Mouse (Mus musculus) forebrain, embryonic 11.5 days (tissue): ENCODE measurements around the gene Cab39. TPM values are rescaled to one million over a fixed set of nuclear protein-coding genes. Genes with fewer than 3 reads are reported as not detected.

ENCODE experiments used
- ATAC-seq: fragments of 200-750 bp; cut with Nextera tagmentation; replicated peaks from 2 replicates; pipeline ENCODE4 v1.8.0; 2017; ENCODE audit warnings: moderate TSS enrichment; ENCODE audit not compliant: low FRiP score
- DNase-seq: peaks from one replicate; pipeline ENCODE4 v3.0.0-alpha.2; 2017; ENCODE audit warnings: low spot score
- H3K27ac ChIP-seq: fragments of 300-500 bp; sonication (generic); 2 replicates; pipeline ENCODE4 v1.5.1; 2014; ENCODE audit warnings: low read depth, low read length
- H3K27me3 ChIP-seq: fragments of 300-500 bp; sonication (generic); 2 replicates; pipeline ENCODE4 v1.6.1; 2014; ENCODE audit warnings: mild to moderate bottlenecking, low read length, mixed read lengths; ENCODE audit not compliant: control insufficient read depth, insufficient read depth
- H3K36me3 ChIP-seq: fragments of 300-500 bp; sonication (generic); 2 replicates; pipeline ENCODE4 v1.6.1; 2014; ENCODE audit warnings: mild to moderate bottlenecking, low read length, moderate library complexity, mixed read lengths; ENCODE audit not compliant: control insufficient read depth, insufficient read depth
- H3K4me1 ChIP-seq: fragments of 300-500 bp; sonication (generic); replicated peaks from 2 replicates; pipeline ENCODE4 v1.6.1; 2014; ENCODE audit warnings: low read length, mixed read lengths; ENCODE audit not compliant: control insufficient read depth, insufficient read depth
- H3K4me2 ChIP-seq: fragments of 300-500 bp; sonication (generic); 2 replicates; pipeline ENCODE4 v1.6.1; 2014; ENCODE audit warnings: low read depth, mild to moderate bottlenecking, low read length, moderate library complexity, mixed read lengths; ENCODE audit not compliant: severe bottlenecking
- H3K4me3 ChIP-seq: fragments of 300-500 bp; sonication (generic); 2 replicates; pipeline ENCODE4 v1.5.1; 2014; ENCODE audit warnings: low read depth, low read length
- H3K9ac ChIP-seq: fragments of 300-500 bp; sonication (generic); 2 replicates; pipeline ENCODE4 v1.6.1; 2014; ENCODE audit warnings: low read length
- H3K9me3 ChIP-seq: fragments of 300-500 bp; sonication (generic); 2 replicates; pipeline ENCODE4 v1.6.1; 2016; ENCODE audit warnings: low read length, mixed read lengths; ENCODE audit not compliant: control insufficient read depth
- WGBS: fragments of 180-500 bp; shearing (Covaris S2); extraction: QIAGEN DNeasy Blood & Tissue Kit; methylation state at CpG from one replicate; pipeline ENCODE4 v1.1.7; 2014; 5-methylcytosine and 5-hydroxymethylcytosine counted together
- polyA plus RNA-seq: library from polyadenylated mRNA; unstranded; fragments of >200 nt; fragmentation: Nextera tagmentation; extraction: Ambion mirVana; gene quantifications from 2 replicates; pipeline ENCODE4 v1.2.1, GENCODE M21; 2014

Cab39 gene
- polyA plus RNA-seq, 1 experiment from 2014 or later: 59.7 TPM

- H3K4me3 ChIP-seq: no peak overlapping the region
- no peaks in the 10 kb centered on the region for H3K27me3 ChIP-seq
- H3K27ac ChIP-seq: no peak overlapping the region
- no peak for DNase-seq
- H3K9me3 ChIP-seq: no peaks in the 10 kb centered on the region
- H3K36me3 ChIP-seq: no peaks in the 10 kb centered on the region
- WGBS: 22% methylated on average over 14 of the region's 14 CpGs
- 0 out of 2 replicates have a peak overlapping the region, but pooled peaks have one; percentile 14 for H3K9ac ChIP-seq
- no peaks in the 10 kb centered on the region for H3K4me1 ChIP-seq
- 0 out of 2 replicates have a peak, but pooled peaks have one; percentile 44 for ATAC-seq
- H3K4me2 ChIP-seq: no peak overlapping the region; the same call in 1 of the 2 replicates
Observed at GRCm38 (mm10) chr1:85758231-85758968, 34.8 kb upstream of the Cab39 start.

- Histone ChIP-seq H3K27me3 (no peaks in the 10 kb centered on the region), H3K27ac (no peak overlapping the region), H3K9me3 (no peaks in the 10 kb centered on the region), H3K4me1 (no peaks in the 10 kb centered on the region), H3K9ac (no peak overlapping the region), H3K36me3 (no peaks in the 10 kb centered on the region), H3K4me3 (no peak overlapping the region), H3K4me2 (no peak overlapping the region; the same call in 1 of the 2 replicates)
- DNase-seq (no peak), ATAC-seq (0 out of 2 replicates have a peak, but pooled peaks have one; percentile 4)
- 10% methylated on average over 1 of the region's 1 CpGs for WGBS
Observed at GRCm38 (mm10) chr1:85758969-85759293, 34.3 kb upstream of the Cab39 start.

GRCm38 (mm10) chr1:85761665-85762064 is 31.6 kb upstream of the Cab39 start:
- H3K4me2 ChIP-seq: no peak overlapping the region
- H3K27ac ChIP-seq: no peak overlapping the region
- WGBS: 91% methylated on average over 4 of the region's 4 CpGs
- H3K36me3 ChIP-seq: no peaks in the 10 kb centered on the region
- DNase-seq (no peak), ATAC-seq (no peak)
- no peaks in the 10 kb centered on the region for H3K27me3 ChIP-seq
- no peak overlapping the region for H3K4me3 ChIP-seq
- H3K9ac ChIP-seq: no peak overlapping the region
- H3K9me3 ChIP-seq: no peaks in the 10 kb centered on the region
- no peaks in the 10 kb centered on the region for H3K4me1 ChIP-seq

- WGBS: 87% methylated on average over 6 of the region's 6 CpGs
- no peak for ATAC-seq
- H3K9ac ChIP-seq: no peak overlapping the region
Observed at GRCm38 (mm10) chr1:85763386-85763785, 29.9 kb upstream of the Cab39 start.

DNA sequence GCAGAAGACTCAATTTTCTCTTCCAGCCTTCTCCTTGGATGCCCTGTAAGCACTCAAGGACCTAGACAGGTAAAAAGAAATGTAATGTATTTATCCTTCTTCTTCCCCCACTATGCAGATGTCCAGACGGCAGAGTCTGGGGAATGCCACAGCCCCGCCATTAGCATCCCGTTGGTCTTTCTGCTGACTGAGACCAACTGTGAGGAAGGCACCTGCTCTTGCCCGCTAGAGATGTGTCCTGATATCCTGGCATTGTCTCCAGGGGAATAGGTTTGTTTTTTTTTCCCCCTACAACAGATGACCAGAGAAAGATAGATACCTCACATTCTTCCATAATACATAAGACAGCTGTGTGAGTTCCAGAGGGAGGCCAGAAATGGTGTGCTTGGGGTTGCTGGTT is 28.9 kb upstream of the Cab39 start:
- DNase-seq (no peak), ATAC-seq (no peak)
- Histone ChIP-seq H3K36me3 (no peaks in the 10 kb centered on the region), H3K9ac (no peak overlapping the region), H3K27me3 (no peaks in the 10 kb centered on the region), H3K4me3 (no peak overlapping the region), H3K4me2 (no peak overlapping the region), H3K9me3 (no peaks in the 10 kb centered on the region), H3K4me1 (no peaks in the 10 kb centered on the region), H3K27ac (no peak overlapping the region)
- 85% methylated on average over 4 of the region's 4 CpGs for whole genome bisulfite sequencing

More at GRCm38 (mm10) chr1:85763386-85763785, 29.9 kb upstream of the Cab39 start:
- H3K27me3 ChIP-seq: no peaks in the 10 kb centered on the region
- no peak for DNase-seq
- H3K4me1 ChIP-seq: no peaks in the 10 kb centered on the region
- H3K4me2 ChIP-seq: no peak overlapping the region
- H3K9me3 ChIP-seq: no peaks in the 10 kb centered on the region
- no peaks in the 10 kb centered on the region for H3K36me3 ChIP-seq
- no peak overlapping the region for H3K4me3 ChIP-seq
- H3K27ac ChIP-seq: no peak overlapping the region

GRCm38 (mm10) chr1:85766120-85766519 is 27.1 kb upstream of the Cab39 start:
- 79% methylated on average over 3 of the region's 3 CpGs for WGBS
- H3K4me1 ChIP-seq: no peaks in the 10 kb centered on the region
- DNase-seq: no peak

DNA sequence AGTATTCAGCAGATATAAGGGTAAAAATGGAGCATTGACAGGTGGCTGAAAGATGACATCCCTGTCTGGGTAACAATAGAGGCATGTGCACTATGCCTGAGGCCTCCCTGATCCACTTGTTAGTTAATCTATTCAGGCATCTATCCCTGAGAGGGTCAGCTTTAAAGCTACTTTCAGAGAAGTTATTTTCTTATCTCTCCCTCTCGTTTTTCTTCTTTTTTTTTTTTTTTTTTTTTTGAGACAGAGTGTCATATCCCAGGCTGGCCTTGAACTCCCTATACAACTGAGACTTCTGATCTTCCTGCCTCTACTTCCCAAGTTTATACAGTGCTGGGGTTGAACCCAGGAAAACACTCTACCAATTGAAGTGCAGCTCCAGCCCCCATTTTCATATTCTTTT is 25.5 kb upstream of the Cab39 start:
- no peak for ATAC-seq
- 70% methylated on average over 1 of the region's 1 CpGs for WGBS
- H3K4me3 ChIP-seq: no peak overlapping the region
- H3K9ac ChIP-seq: no peak overlapping the region
- H3K36me3 ChIP-seq: no peaks in the 10 kb centered on the region
- no peak overlapping the region for H3K4me2 ChIP-seq
- no peaks in the 10 kb centered on the region for H3K4me1 ChIP-seq
- H3K9me3 ChIP-seq: no peaks in the 10 kb centered on the region
- no peak for DNase-seq
- no peak overlapping the region for H3K27ac ChIP-seq
- H3K27me3 ChIP-seq: no peaks in the 10 kb centered on the region

More at GRCm38 (mm10) chr1:85766120-85766519, 27.1 kb upstream of the Cab39 start:
- Histone ChIP-seq H3K4me2 (no peak overlapping the region), H3K4me3 (no peak overlapping the region), H3K27me3 (no peaks in the 10 kb centered on the region), H3K27ac (no peak overlapping the region), H3K36me3 (no peaks in the 10 kb centered on the region), H3K9ac (no peak overlapping the region), H3K9me3 (no peaks in the 10 kb centered on the region)
- no peak for ATAC-seq

DNA sequence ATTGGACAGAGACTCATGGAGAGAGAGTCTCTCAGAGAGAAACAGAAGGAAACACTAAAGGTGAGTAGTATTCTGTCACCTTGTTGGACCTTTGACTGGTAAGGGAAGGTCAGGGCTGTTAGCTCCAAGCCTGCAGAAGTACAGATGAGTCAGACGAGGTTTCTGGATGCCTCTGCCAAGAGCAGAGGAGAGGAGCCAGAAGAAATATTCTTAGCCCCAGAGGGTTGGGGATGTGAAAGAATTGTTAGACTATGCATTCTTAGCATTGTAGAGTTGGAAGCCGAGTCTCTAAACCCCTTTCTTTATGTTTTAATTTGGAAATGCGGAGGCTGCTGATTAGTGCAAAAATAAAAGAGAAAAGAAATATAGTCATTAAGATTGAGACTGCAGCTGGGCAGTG is 21.3 kb upstream of the Cab39 start:
- DNase-seq (no peak), ATAC-seq (no peak)
- Histone ChIP-seq H3K27me3 (no peaks in the 10 kb centered on the region), H3K27ac (no peak overlapping the region), H3K36me3 (no peaks in the 10 kb centered on the region), H3K9ac (no peak overlapping the region), H3K9me3 (no peaks in the 10 kb centered on the region), H3K4me3 (no peak overlapping the region), H3K4me1 (no peaks in the 10 kb centered on the region), H3K4me2 (no peak overlapping the region)
- 81% methylated on average over 3 of the region's 3 CpGs for WGBS

DNA sequence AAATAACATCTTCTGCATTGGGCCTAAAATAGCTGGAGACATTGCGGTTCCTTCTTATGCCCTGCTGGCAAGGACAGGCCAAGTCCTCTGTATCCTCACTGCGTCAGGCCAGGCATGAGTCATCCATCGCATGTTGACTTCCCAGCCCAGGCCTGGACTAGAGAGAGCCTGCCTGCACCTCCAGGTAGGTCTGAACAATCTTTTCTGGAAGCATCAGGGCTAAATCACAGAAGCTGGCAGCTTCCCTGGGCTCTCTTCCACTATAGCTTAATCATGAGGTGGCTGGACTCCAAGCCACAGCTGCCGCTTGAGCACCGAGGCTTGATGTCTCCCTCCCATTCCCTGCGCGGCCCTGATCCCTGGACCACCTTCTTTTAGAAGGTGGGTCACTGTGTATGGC is 18.1 kb upstream of the Cab39 start:
- Histone ChIP-seq H3K9me3 (no peaks in the 10 kb centered on the region), H3K4me1 (no peaks in the 10 kb centered on the region), H3K27ac (no peak overlapping the region), H3K4me3 (no peak overlapping the region), H3K36me3 (no peaks in the 10 kb centered on the region), H3K27me3 (no peaks in the 10 kb centered on the region), H3K4me2 (no peak overlapping the region), H3K9ac (no peak overlapping the region)
- DNase-seq (no peak), ATAC-seq (no peak)
- WGBS: 94% methylated on average over 7 of the region's 7 CpGs
